Mouse (Mus musculus): ENCODE measurements around the gene Stk38.

DNA sequence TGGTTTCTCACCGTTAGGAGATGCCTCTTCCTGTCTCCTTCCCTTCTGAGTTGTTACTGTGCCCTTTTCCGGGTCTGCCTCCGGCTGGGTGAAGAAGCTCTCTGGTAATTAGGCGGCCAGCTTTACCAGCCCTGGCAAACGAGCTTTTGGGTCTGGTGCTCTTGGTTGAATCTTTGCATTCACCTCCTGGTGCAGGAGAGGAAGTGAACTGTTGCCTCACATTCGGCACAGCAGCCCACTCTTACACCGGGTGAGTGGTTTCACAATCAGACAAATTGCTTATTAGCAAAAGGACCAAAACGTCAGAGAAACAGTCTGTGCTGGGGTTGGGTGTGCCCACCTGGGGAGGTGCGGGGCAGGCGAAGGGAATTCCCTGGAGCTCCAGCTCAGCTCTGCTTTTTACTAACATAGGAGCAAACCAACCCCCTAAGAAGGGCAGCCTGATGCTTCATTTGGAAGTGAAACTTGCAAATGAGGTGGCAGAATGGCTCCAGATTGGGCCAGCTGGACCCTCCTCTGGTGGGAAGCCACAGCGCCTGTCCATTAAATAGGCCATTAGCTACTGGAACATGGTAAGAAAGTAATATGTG, 40.7 kb downstream of the Stk38 start:
- TF ChIP-seq CTCF (IDR thresholded peaks at IDR 0.05; ENCODE audit: insufficient read depth, low read length) (no peak), POLR2A (IDR thresholded peaks at IDR 0.05; ENCODE audit: borderline replicate concordance, extremely low read depth, low read depth, low read length) (no peak)
